Mouse (Mus musculus): ENCODE data around the gene Exoc7.

- TF ChIP-seq CTCF (IDR thresholded peaks at IDR 0.05; ENCODE audit: insufficient read depth, low read depth, low read length) (no peak), POLR2A (IDR thresholded peaks at IDR 0.05; ENCODE audit: insufficient read depth, low read depth, low read length) (no peak)
Measured at GRCm38 (mm10) chr11:116307019-116307725, at the start of gene Exoc7.

Measured in olfactory bulb, adult 2 months (tissue).